Mouse (Mus musculus) CH12.LX (cell line): Measurements from ENCODE around the gene Klk6.

Experiments used
- CHD1 ChIP-seq: IDR thresholded peaks from 2 replicates; pipeline ENCODE4 v1.6.1; 2012; ENCODE audit warnings: low read depth, low read length, improper control_type of control experiment, inconsistent platforms
- CHD2 ChIP-seq: IDR thresholded peaks from 2 replicates; pipeline ENCODE4 v1.6.1; 2011; ENCODE audit warnings: low read length, improper control_type of control experiment
- CTCF ChIP-seq, 2 experiments: IDR thresholded peaks in 1 of 2; conservative IDR thresholded peaks in 1 of 2; 2 replicates each; pipeline ENCODE4 v1.5.1; 2011 to 2012; ENCODE audit warnings: low read depth in 2 of 2, low read length in 2 of 2, improper control_type of control experiment in 1 of 2, inconsistent platforms in 1 of 2, mild to moderate bottlenecking in 1 of 2, moderate library complexity in 1 of 2
- EP300 ChIP-seq: IDR thresholded peaks from 2 replicates; pipeline ENCODE4 v1.6.1; 2011; ENCODE audit warnings: low read length, improper control_type of control experiment
- MAFK ChIP-seq: IDR thresholded peaks from 2 replicates; pipeline ENCODE4 v1.6.1; 2011; ENCODE audit warnings: low read length, improper control_type of control experiment; ENCODE audit not compliant: insufficient replicate concordance
- MAX ChIP-seq: IDR thresholded peaks from 2 replicates; pipeline ENCODE4 v1.6.1; 2011; ENCODE audit warnings: low read length, improper control_type of control experiment
- MYC ChIP-seq: IDR thresholded peaks from 2 replicates; pipeline ENCODE4 v1.6.1; 2011; ENCODE audit warnings: low read depth, mild to moderate bottlenecking, improper control_type of control experiment, low read length
- NELFE ChIP-seq: IDR thresholded peaks from 2 replicates; pipeline ENCODE4 v1.6.1; 2011; ENCODE audit warnings: low read depth, low read length, improper control_type of control experiment
- PAX5 ChIP-seq: IDR thresholded peaks from 2 replicates; pipeline ENCODE4 v1.6.1; 2012; ENCODE audit warnings: low read length, inconsistent platforms, mixed read lengths
- POLR2A ChIP-seq: IDR thresholded peaks from 2 replicates; pipeline ENCODE4 v1.6.1; 2011; ENCODE audit warnings: low read depth, mild to moderate bottlenecking, improper control_type of control experiment, low read length
- RAD21 ChIP-seq: IDR thresholded peaks from 2 replicates; pipeline ENCODE4 v1.6.1; 2011; ENCODE audit warnings: low read depth, mild to moderate bottlenecking, low read length, improper control_type of control experiment, moderate library complexity
- RCOR1 ChIP-seq: conservative IDR thresholded peaks from 2 replicates; pipeline ENCODE4 v1.6.1; 2012; ENCODE audit warnings: low read depth, mild to moderate bottlenecking, inconsistent platforms, low read length, improper control_type of control experiment
- TCF12 ChIP-seq: IDR thresholded peaks from 2 replicates; pipeline ENCODE4 v1.6.1; 2014; ENCODE audit warnings: low read depth, mild to moderate bottlenecking, inconsistent platforms, low read length, improper control_type of control experiment
- USF1 ChIP-seq: IDR thresholded peaks from 2 replicates; pipeline ENCODE4 v1.6.1; 2014; ENCODE audit warnings: low read depth, mild to moderate bottlenecking, inconsistent platforms, low read length, improper control_type of control experiment

- TF ChIP-seq PAX5 (no peak), CTCF (conservative IDR thresholded peaks at IDR 0.05 in 1 of 2, IDR thresholded peaks at IDR 0.05 in 1 of 2; ENCODE audit: low read depth in 2 of 2, low read length in 2 of 2) (no peak), CHD1 (no peak), EP300 (no peak), POLR2A (no peak), MAFK (no peak), MAX (no peak), TCF12 (no peak), CHD2 (no peak), USF1 (no peak), RAD21 (no peak; the same call in 1 of the 2 replicates), NELFE (no peak), MYC (no peak), RCOR1 (no peak)
Measured at GRCm38 (mm10) chr7:43880912-43881311, 56.6 kb downstream of the Klk6 start, which contains the start of gene Klk4.
